In the genomic region with DNA sequence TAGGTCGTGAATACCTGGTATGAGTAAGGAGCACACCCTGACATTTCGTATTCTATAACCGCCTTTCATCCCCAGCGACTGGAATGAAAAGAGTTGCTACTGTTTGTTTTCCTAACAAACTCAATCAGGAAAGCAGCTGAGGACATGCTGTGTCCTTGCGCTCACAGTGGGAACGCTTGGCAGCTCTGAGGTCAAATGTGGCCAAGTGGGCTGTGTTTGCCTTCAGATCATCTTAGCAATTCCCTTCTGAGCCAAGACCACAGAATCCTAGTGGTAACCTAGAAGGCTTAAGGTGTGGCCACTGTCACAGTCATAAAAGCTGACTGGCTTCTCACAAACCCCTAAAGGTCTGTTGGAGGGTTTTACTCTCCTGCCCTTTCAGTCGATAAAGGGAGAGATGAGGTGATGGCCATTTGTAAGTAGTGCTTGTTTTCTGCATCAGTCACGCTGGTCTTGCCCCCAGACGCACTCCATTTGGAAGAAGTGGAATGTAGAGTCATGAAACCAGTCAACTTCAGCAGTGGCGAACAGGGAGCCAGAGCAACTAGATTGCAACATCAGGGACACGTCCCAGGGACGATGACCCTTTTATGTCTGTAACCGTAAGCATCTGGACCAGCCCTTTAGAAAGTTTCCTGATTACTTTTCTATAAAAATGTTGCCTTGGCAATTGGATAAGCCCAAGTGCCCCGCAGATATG, we compare ENCODE assay signal across 18 mouse cellular contexts.
A peak's percentile ranks its signal among the peaks of the same experiment; 100 is the strongest.
DNase-seq lines count a peak whose midpoint lies in the region; ATAC-seq lines count a peak whose summit lies in the region.
"Had no signal": no experiment of that assay in that cellular context is flagged by ENCODE, and none has a peak within 500 bp of the region (broad histone marks: within the 10 kb centered on the region; RNA-seq: fewer than 3 reads in every experiment).

No protein-coding gene starts in this region.

- no peaks in the 10 kb centered on the region for H3K9me3 ChIP-seq in kidney, embryonic 15.5 days (replicated peaks)
- H3K9me3 ChIP-seq: embryonic facial prominence, embryonic 12.5 days; hindbrain, embryonic 12.5 days had no signal

- H3K4me3 ChIP-seq in kidney, embryonic 15.5 days (replicated peaks): no peak overlapping the region
- H3K4me3 ChIP-seq: embryonic facial prominence, embryonic 12.5 days; hindbrain, embryonic 12.5 days had no signal

- H3K36me3 ChIP-seq in kidney, embryonic 15.5 days: no peaks in the 10 kb centered on the region
- H3K36me3 ChIP-seq: embryonic facial prominence, embryonic 12.5 days had no signal

- peak; percentile 42; the same call in 1 of the 2 replicates for ATAC-seq in cerebellum, adult (ENCODE audit: insufficient number of reproducible peaks, low FRiP score, low TSS enrichment)
- no peak for ATAC-seq in kidney, embryonic 15.5 days (replicated peaks; ENCODE audit: low FRiP score)

- H3K27me3 ChIP-seq in kidney, embryonic 15.5 days: no peaks in the 10 kb centered on the region
- H3K27me3 ChIP-seq: embryonic facial prominence, embryonic 12.5 days; hindbrain, embryonic 12.5 days had no signal

- DNase-seq in cerebellum, postnatal 4 days (ENCODE audit: low spot score in 2 of 2): no peak
- peak; percentile 32 for DNase-seq in left cerebral cortex, postnatal 4 days
- no peak for DNase-seq in left cerebral cortex, postnatal 10 days (ENCODE audit: extremely low spot score in 1 of 2, low spot score in 2 of 2)
- DNase-seq in gastrocnemius, postnatal 25 days: peak; percentile 35
- no peak for DNase-seq in yolk sac, embryonic 10.5 days (ENCODE audit: low spot score)
- no peak for DNase-seq in urinary bladder, adult 2 months (ENCODE audit: low spot score)
- DNase-seq: adrenal gland, postnatal 25 days; liver; lung, adult 2 months; lung, postnatal 4 days; midbrain, embryonic 14.5 days; thymus, adult 2 months had no signal

- H3K9ac ChIP-seq in kidney, embryonic 15.5 days: no peak overlapping the region
- H3K9ac ChIP-seq: embryonic facial prominence, embryonic 12.5 days; forebrain, postnatal 0 days; hindbrain, embryonic 12.5 days had no signal

- WGBS in kidney, embryonic 15.5 days: 77% methylated on average over 14 of the region's 14 CpGs

- no peaks in the 10 kb centered on the region for H3K4me1 ChIP-seq in kidney, embryonic 15.5 days
- H3K4me1 ChIP-seq: embryonic facial prominence, embryonic 12.5 days; hindbrain, embryonic 12.5 days had no signal

- H3K4me2 ChIP-seq in kidney, embryonic 15.5 days: no peak overlapping the region
- H3K4me2 ChIP-seq: embryonic facial prominence, embryonic 12.5 days; hindbrain, embryonic 12.5 days had no signal

- no peak overlapping the region for H3K27ac ChIP-seq in kidney, embryonic 15.5 days
- H3K27ac ChIP-seq: embryonic facial prominence, embryonic 12.5 days; hindbrain, embryonic 12.5 days; kidney, postnatal 0 days had no signal

- intact Hi-C loops in left cerebral cortex, postnatal 4 days (cut with DNase I): no loop called here
- intact Hi-C loops in left cerebral cortex, postnatal 10 days (cut with DNase I): no loop called here

Comparison
In these comparisons a context has a peak if more than half of its experiments do, and no peak if none do; other contexts are left out.
1. DNase-seq: peak in left cerebral cortex, postnatal 4 days (single experiment) and gastrocnemius, postnatal 25 days (single experiment); none in cerebellum, postnatal 4 days (0 of 2), left cerebral cortex, postnatal 10 days (0 of 2), yolk sac, embryonic 10.5 days (single experiment) and urinary bladder, adult 2 months (single experiment).